Mouse (Mus musculus) cerebellum, adult 2 months (tissue): ENCODE measurements around the gene Rpl36-ps4.

Experiments used
- CTCF ChIP-seq: fragments of 200-500 bp; IDR thresholded peaks from 2 replicates; pipeline ENCODE4 v1.5.1; 2011; ENCODE audit warnings: low read depth, mild to moderate bottlenecking, control low read depth, low read length, moderate library complexity, borderline replicate concordance; ENCODE audit not compliant: insufficient read depth
- POLR2A ChIP-seq: fragments of 200-500 bp; IDR thresholded peaks from 2 replicates; pipeline ENCODE4 v1.6.1; 2011; ENCODE audit warnings: low read length, control low read depth, borderline replicate concordance; ENCODE audit not compliant: insufficient read depth

- TF ChIP-seq POLR2A (no peak), CTCF (peak; percentile 59; the same call in 1 of the 2 replicates)
These were observed 38.2 kb upstream of the Rpl36-ps4 start for GRCm38 (mm10) chr17:87882594-87882993.
